Mouse (Mus musculus) liver, embryonic 15.5 days (tissue): ENCODE measurements around the gene Arpp19. TPM values are rescaled to one million over a fixed set of nuclear protein-coding genes. Genes with fewer than 3 reads are reported as not detected.

ENCODE experiments used
- ATAC-seq: fragments of 200-750 bp; cut with Nextera tagmentation; 2 replicates; pipeline ENCODE4 v1.8.0; 2017; ENCODE audit warnings: moderate number of reproducible peaks, mild to moderate bottlenecking, moderate library complexity; ENCODE audit not compliant: insufficient read depth
- H3K27ac ChIP-seq: fragments of 300-500 bp; sonication (generic); replicated peaks from 2 replicates; pipeline ENCODE4 v1.5.1; 2015; ENCODE audit warnings: mild to moderate bottlenecking, inconsistent platforms
- H3K27me3 ChIP-seq: fragments of 300-500 bp; sonication (generic); 2 replicates; pipeline ENCODE4 v1.6.1; 2015; ENCODE audit warnings: mild to moderate bottlenecking, inconsistent platforms
- H3K36me3 ChIP-seq: fragments of 300-500 bp; sonication (generic); replicated peaks from 2 replicates; pipeline ENCODE4 v1.6.1; 2015; ENCODE audit warnings: moderate library complexity, mild to moderate bottlenecking, inconsistent platforms
- H3K4me1 ChIP-seq: fragments of 300-500 bp; sonication (generic); replicated peaks from 2 replicates; pipeline ENCODE4 v1.6.1; 2015; ENCODE audit warnings: inconsistent platforms
- H3K4me2 ChIP-seq: fragments of 300-500 bp; sonication (generic); 2 replicates; pipeline ENCODE4 v1.6.1; 2015; ENCODE audit warnings: moderate library complexity, mild to moderate bottlenecking, inconsistent platforms
- H3K4me3 ChIP-seq: fragments of 300-500 bp; sonication (generic); replicated peaks from 2 replicates; pipeline ENCODE4 v1.5.1; 2015; ENCODE audit warnings: mild to moderate bottlenecking, inconsistent platforms
- H3K9ac ChIP-seq: fragments of 300-500 bp; sonication (generic); 2 replicates; pipeline ENCODE4 v1.6.1; 2015; ENCODE audit warnings: moderate library complexity, mild to moderate bottlenecking, inconsistent platforms
- H3K9me3 ChIP-seq: fragments of 300-500 bp; sonication (generic); replicated peaks from 2 replicates; pipeline ENCODE4 v1.6.1; 2016; ENCODE audit warnings: inconsistent platforms
- WGBS: fragments of 180-500 bp; shearing (Covaris S2); methylation state at CpG from one replicate; pipeline ENCODE4 v1.1.7; 2015; ENCODE audit warnings: mixed read lengths; ENCODE audit not compliant: insufficient replicate concordance; 5-methylcytosine and 5-hydroxymethylcytosine counted together
- polyA plus RNA-seq: library from polyadenylated mRNA; unstranded; fragments of >200 nt; fragmentation: Nextera tagmentation; extraction: Ambion mirVana; gene quantifications from 2 replicates; pipeline ENCODE4 v1.2.1, GENCODE M21; 2015

Gene Arpp19
- polyA plus RNA-seq, 1 experiment from 2014 or later: 116 TPM

DNA sequence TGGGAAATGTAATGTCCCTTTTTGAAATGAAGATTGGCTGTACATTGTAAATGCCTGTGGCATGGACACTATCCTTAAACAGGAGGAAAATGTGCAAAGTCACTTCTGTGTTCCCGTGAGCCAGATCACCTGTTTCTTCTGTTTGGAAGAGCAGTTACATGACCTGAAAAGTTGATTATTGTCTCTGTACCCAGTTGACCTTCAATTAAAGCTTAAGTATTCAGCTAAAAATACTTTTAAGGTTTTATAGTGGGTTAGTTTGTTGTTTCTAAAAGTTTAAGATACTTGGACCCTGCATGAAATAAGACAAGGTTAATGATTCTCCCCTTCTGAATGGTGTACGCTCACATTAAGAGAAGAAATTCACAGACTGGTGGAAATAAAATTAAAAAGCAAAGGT is 3.2 kb downstream of the Arpp19 start:
- Histone ChIP-seq H3K4me2 (no peak overlapping the region), H3K9me3 (no peaks in the 10 kb centered on the region), H3K27ac (no peak overlapping the region), H3K36me3 (peaks cover 10% of the 10 kb centered on the region; the same call in 1 of the 2 replicates), H3K4me3 (no peak overlapping the region), H3K9ac (no peak overlapping the region), H3K4me1 (peaks cover 33% of the 10 kb centered on the region), H3K27me3 (no peaks in the 10 kb centered on the region)
- 67% methylated on average over 2 of the region's 2 CpGs for WGBS
- no peak for ATAC-seq

DNA sequence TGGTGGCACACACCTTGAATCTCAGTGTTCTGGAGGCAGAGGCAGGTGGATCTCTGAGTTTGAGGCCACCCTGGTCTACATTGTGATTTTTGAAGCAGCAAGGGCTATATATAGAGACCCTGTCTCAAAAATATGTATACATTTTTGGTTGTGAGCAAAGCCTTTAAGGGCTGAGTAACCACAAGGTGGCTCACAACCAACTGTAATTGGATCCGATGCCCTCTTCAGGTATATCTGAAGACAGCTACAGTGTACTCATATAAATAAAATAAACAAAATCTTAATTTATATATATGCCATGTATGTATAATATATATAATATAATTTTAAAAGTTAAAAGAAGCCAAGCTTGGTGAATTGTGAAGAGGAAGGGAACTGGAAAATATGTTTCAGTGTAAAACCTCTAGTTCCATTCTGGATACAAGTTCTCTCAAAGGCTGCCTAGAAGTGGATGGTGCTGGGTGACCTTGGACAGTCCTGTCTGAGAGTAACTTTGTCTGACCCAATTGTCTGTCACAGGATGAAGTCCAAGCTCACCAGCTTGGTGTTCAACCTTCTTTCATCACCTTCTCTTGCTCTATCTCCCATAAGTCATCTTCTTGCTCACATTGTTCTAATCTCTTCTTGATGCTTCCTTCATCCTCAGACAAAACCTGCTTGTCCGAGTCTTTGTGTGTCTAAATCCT is 4.6 kb downstream of the Arpp19 start:
- Histone ChIP-seq H3K27ac (no peak overlapping the region), H3K4me2 (no peak overlapping the region), H3K9me3 (no peaks in the 10 kb centered on the region), H3K4me1 (peaks cover 31% of the 10 kb centered on the region), H3K9ac (no peak overlapping the region), H3K36me3 (peaks cover 10% of the 10 kb centered on the region; the same call in 1 of the 2 replicates), H3K27me3 (no peaks in the 10 kb centered on the region), H3K4me3 (no peak overlapping the region)
- 70% methylated on average over 2 of the region's 2 CpGs for WGBS
- ATAC-seq: no peak

DNA sequence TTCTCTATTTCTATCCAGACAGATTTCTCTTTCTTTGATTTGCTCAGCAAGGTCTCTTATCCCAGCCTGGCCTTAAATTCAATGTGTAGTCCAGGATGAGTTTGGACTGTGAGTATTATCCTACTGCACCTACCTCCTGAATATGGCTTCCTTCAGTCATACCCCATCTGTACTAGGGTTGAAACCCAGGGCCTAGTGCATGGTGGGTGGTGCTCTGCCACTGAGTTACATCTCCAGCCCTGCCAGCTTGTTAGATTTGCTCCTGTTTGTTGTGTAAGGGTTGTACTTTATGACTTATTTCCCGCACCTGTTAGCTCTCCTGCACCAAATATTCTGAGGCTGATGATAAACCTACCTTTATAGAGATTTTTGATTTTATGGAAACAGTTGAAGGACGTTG is 5.8 kb downstream of the Arpp19 start:
- no peak overlapping the region for H3K27ac ChIP-seq
- no peak overlapping the region for H3K4me2 ChIP-seq
- H3K27me3 ChIP-seq: no peaks in the 10 kb centered on the region
- 75% methylated on average over 2 of the region's 2 CpGs for WGBS
- H3K36me3 ChIP-seq: peaks cover 15% of the 10 kb centered on the region; the same call in 1 of the 2 replicates
- ATAC-seq: no peak
- no peak overlapping the region for H3K4me3 ChIP-seq
- H3K9me3 ChIP-seq: no peaks in the 10 kb centered on the region
- H3K4me1 ChIP-seq: peaks cover 26% of the 10 kb centered on the region
- no peak overlapping the region for H3K9ac ChIP-seq

DNA sequence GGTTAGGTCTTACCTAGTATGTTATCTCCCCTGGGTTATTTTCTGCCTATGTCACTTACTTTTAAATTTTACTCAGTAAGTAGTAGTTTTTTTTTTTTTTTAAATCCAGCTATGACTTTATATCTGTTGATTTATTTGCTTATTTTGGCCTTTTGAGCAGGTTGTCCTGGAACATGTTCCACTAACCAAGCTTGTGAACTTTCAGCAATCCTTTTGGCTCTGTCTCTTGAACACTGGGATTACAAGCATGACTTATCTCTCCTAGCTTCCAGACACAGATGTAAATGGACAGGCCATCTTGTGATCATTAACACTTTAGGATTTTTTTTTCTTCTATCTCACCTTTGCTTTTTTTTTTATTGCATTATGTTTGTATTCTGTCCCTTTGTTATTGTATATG is 9.7 kb downstream of the Arpp19 start:
- ATAC-seq: no peak
- Histone ChIP-seq H3K4me1 (peaks cover 10% of the 10 kb centered on the region), H3K27me3 (no peaks in the 10 kb centered on the region), H3K9ac (no peak overlapping the region), H3K9me3 (no peaks in the 10 kb centered on the region), H3K36me3 (peaks cover 12% of the 10 kb centered on the region; the same call in 1 of the 2 replicates), H3K4me3 (no peak overlapping the region), H3K4me2 (no peak overlapping the region), H3K27ac (no peak overlapping the region)

DNA sequence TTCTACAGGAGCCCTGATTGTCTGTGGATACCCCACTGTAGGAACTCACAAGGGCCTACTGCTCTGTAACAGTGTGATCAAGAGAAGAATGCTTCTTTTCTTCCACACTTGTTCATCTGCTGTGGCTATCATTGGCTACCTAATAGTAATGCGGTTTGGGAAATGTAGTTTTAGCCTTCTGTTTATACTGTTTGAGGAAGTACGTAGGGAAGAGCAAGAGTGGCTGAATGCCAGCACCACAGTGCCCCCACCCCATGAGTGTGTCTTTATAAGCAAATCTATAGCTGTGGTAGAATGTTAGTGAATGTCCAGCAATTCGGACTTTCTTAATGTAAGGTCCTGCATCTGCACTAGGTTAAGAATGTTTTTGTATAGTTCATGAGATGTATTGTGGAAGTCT is 11.7 kb downstream of the Arpp19 start:
- no peak for ATAC-seq
- no peak overlapping the region for H3K27ac ChIP-seq
- H3K4me1 ChIP-seq: peaks cover 10% of the 10 kb centered on the region
- 56% methylated on average over 3 of the region's 3 CpGs for WGBS
- no peak overlapping the region for H3K4me3 ChIP-seq
- H3K9ac ChIP-seq: no peak overlapping the region
- H3K36me3 ChIP-seq: 0 out of 2 replicates have a peak, but pooled peaks cover 10% of the 10 kb centered on the region
- H3K27me3 ChIP-seq: no peaks in the 10 kb centered on the region
- no peak overlapping the region for H3K4me2 ChIP-seq
- H3K9me3 ChIP-seq: no peaks in the 10 kb centered on the region

DNA sequence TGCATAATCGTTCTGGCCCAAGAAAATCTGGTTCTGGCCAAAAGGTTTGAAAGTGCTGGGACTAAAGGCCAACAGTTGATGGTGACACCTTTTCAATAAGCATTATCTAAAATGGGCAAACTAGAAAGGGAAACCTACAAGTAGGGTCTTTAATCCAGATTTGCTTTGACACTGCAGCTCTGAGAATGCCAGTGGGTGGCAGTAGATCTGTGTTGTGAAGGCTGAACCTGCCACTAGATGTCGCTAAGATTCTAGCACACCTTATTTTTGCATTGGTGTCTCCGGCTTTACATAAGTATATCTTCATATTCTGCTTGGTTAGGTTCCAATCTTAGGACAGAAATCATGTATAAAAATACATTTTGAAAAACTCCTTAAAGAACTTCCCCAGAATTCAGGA is 12.6 kb downstream of the Arpp19 start:
- H3K36me3 ChIP-seq: 0 out of 2 replicates have a peak, but pooled peaks cover 15% of the 10 kb centered on the region
- H3K27ac ChIP-seq: no peak overlapping the region
- no peaks in the 10 kb centered on the region for H3K9me3 ChIP-seq
- peaks cover 5% of the 10 kb centered on the region for H3K4me1 ChIP-seq
- H3K27me3 ChIP-seq: no peaks in the 10 kb centered on the region
- 30% methylated on average over 3 of the region's 3 CpGs for WGBS
- no peak overlapping the region for H3K9ac ChIP-seq
- no peak overlapping the region for H3K4me3 ChIP-seq
- no peak overlapping the region for H3K4me2 ChIP-seq
- ATAC-seq: no peak

DNA sequence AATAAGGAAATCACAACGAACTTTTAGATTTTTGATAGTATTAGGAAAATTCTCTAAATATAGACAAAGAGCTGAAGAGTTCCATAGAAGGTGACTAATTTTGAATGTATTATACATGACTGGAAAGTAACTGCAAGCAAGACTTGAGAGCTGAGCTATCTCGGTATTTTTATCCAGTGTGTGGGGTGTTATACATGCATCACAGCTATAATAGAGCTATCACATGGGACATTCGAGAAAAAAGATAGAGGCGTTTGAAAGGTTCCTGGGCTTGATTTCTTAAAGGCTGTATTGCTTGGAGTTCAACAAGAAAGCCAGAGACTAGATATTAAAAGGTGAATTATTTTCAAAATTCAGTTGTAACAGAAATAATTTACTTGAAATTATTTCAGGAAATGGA is 14.4 kb downstream of the Arpp19 start:
- H3K36me3 ChIP-seq: peaks cover 24% of the 10 kb centered on the region
- H3K4me1 ChIP-seq: no peaks in the 10 kb centered on the region
- H3K4me2 ChIP-seq: no peak overlapping the region
- no peak overlapping the region for H3K9ac ChIP-seq
- H3K9me3 ChIP-seq: no peaks in the 10 kb centered on the region
- no peaks in the 10 kb centered on the region for H3K27me3 ChIP-seq
- H3K4me3 ChIP-seq: no peak overlapping the region
- no peak for ATAC-seq
- H3K27ac ChIP-seq: no peak overlapping the region
- WGBS: 78% methylated on average over 4 of the region's 4 CpGs

DNA sequence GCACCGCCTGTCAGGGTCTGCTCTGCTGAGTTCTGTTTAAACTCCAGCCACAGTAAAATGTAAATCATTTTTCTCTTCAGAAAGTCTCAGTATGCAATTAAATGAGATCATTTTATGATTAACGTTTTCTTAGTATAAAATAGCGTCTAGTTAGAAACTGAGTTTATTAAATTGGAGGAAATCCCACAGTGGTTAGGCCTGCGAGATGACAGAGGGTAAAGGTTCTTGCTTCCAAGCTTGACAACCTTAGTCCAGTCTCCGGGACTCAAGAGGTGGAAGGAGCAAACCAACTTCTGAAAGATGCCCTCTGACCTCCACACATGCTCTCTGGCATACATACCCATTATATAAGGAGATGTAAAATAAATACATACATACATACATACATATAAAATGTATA is 17.6 kb downstream of the Arpp19 start:
- no peak overlapping the region for H3K4me3 ChIP-seq
- peaks cover 45% of the 10 kb centered on the region for H3K36me3 ChIP-seq
- no peak overlapping the region for H3K9ac ChIP-seq
- ATAC-seq: no peak
- no peak overlapping the region for H3K27ac ChIP-seq
- H3K9me3 ChIP-seq: no peaks in the 10 kb centered on the region
- whole genome bisulfite sequencing: 79% methylated on average over 5 of the region's 5 CpGs
- H3K4me2 ChIP-seq: no peak overlapping the region
- H3K27me3 ChIP-seq: no peaks in the 10 kb centered on the region
- no peaks in the 10 kb centered on the region for H3K4me1 ChIP-seq

DNA sequence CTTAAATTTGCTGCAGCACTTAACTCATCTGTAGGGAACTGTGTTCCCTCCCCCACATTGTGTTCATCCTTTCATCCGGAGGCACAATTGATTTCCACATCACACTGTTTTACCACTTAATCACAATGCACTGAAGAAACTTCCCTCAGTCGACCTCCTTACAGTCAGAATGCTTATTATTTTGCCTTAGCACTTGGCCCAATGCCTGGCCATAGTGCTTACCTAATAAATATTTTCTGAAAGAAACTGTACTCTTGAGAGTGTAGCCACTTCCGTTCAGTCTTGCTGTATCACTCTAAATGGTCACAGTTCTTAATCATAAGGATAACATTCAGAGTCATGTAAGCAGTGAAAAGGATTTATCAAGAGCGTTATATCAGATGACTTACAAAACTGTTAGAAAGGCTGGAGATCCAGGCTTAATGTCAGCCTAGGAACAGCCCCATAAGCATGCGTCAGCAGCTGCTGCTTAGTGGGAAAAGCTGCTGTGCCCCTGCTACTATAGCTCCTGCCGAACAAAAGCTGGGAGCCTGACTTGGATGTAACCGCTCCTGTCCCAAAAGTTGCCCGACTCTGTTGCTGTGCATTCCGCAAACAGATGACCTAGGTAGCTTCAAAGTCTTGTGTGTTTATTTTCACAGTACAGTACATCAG is 27.4 kb downstream of the Arpp19 start:
- ATAC-seq: no peak
- H3K36me3 ChIP-seq: 0 out of 2 replicates have a peak, but pooled peaks cover under 1% of the 10 kb centered on the region
- no peaks in the 10 kb centered on the region for H3K9me3 ChIP-seq
- no peak overlapping the region for H3K4me2 ChIP-seq
- peaks cover 6% of the 10 kb centered on the region for H3K27me3 ChIP-seq
- 63% methylated on average over 9 of the region's 9 CpGs for WGBS
- H3K9ac ChIP-seq: no peak overlapping the region
- H3K4me3 ChIP-seq: no peak overlapping the region
- H3K27ac ChIP-seq: no peak overlapping the region
- H3K4me1 ChIP-seq: no peaks in the 10 kb centered on the region

DNA sequence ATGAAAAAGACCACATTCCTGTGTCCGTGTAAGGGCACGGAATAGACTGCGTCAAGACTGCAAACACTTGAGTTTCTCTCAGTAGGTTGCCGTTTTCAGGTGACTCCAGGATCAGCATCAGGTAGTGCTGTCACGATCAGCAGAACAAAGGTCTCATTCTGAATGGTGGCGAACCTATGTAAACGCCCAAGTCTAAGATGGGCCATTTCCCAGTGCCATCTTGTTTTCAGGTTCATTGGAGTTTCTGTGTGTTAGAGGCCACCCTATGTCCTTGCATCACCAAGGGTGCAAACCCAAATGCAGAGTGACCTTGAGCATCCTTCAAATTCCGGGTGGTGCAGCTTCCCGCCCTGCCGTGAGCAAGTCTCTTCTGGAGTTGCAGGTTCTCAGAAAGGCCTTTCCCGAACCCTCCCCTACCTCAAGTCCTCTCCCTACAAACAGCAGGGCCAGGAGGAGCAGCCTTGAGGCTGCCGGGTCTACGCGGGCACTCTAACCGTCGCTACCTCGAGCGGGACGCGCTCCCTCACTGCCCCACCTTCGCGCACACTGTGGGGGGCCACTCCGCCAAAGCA is 33.1 kb downstream of the Arpp19 start, which contains the start of gene Myo5a:
TSS of gene Myo5a (plus strand) at position 559 of the 572 bp plus-strand sequence.
- no peak; the same call in 1 of the 2 replicates for ATAC-seq
- Histone ChIP-seq H3K9me3 (no peaks in the 10 kb centered on the region), H3K4me2 (peak within 1 kb of the TSS; percentile 91), H3K36me3 (no peaks in the 10 kb centered on the region), H3K27me3 (peaks cover 43% of the 10 kb centered on the region), H3K4me3 (peak within 1 kb of the TSS; percentile 66), H3K4me1 (peaks cover 16% of the 10 kb centered on the region), H3K9ac (peak within 1 kb of the TSS; percentile 57; the same call in 1 of the 2 replicates), H3K27ac (peak within 1 kb of the TSS; percentile 29; the same call in 1 of the 2 replicates)
- WGBS: 23% methylated on average over 23 of the region's 23 CpGs

DNA sequence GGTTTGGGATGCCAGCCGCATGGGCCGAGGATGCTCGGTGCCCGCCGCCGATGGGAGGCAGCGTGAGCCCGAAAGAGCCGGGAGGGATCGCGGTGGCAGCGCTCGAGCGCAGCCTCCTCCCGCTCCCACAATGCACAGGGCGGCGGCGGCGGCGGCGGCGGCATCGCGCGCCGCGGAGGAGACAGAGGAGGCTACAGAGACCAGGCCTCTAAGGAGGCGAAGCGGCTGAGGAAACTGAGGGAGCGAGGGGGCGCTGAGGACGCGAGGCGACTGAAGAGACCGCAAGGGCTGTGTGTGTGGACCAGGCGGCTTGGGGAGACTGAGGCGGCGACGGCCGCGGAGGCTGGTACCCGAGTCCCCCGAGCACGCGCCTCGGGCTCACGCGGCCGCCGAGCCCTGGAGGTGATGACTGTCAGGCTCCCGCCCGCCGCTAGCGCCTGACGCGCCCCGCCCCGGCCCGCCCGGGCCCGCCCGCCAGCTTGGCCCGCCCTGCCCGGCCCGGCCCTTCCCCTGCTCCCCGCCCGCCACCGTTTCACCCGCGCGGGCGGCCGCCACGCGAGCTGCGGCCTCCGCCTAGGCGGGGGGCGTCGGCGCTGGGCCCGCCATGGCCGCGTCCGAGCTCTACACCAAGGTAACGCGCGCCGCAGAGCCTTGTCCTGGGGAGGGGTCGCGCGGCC is 33.8 kb downstream of the Arpp19 start:
- Histone ChIP-seq H3K27me3 (peaks cover 43% of the 10 kb centered on the region), H3K4me2 (peak overlapping the region; percentile 91), H3K4me3 (peak overlapping the region; percentile 66), H3K27ac (peak overlapping the region; percentile 29; the same call in 1 of the 2 replicates), H3K4me1 (peaks cover 16% of the 10 kb centered on the region), H3K36me3 (no peaks in the 10 kb centered on the region), H3K9me3 (no peaks in the 10 kb centered on the region), H3K9ac (peak overlapping the region; percentile 57; the same call in 1 of the 2 replicates)
- WGBS: under 1% methylated on average over 62 of the region's 92 CpGs
- ATAC-seq: peak; percentile 99
